Mouse (Mus musculus): ENCODE data around the gene Shcbp1l. TPM values are rescaled to one million over a fixed set of nuclear protein-coding genes. Genes with fewer than 3 reads are reported as not detected.

The Shcbp1l gene
- polyA plus RNA-seq, 1 experiment from 2014 or later = 0.40 TPM

- no peak overlapping the region for H3K4me3 ChIP-seq (ENCODE audit: low read depth, low read length)
- H3K27ac ChIP-seq (ENCODE audit: low read depth, low read length) = no peak overlapping the region
- no peak overlapping the region for H3K4me2 ChIP-seq (replicated peaks; ENCODE audit: low read depth, low read length)
- no peaks in the 10 kb centered on the region for H3K27me3 ChIP-seq (ENCODE audit: control insufficient read depth, insufficient read depth, low read length)
- H3K9me3 ChIP-seq (ENCODE audit: control insufficient read depth, low read length) = no peaks in the 10 kb centered on the region
- H3K9ac ChIP-seq (ENCODE audit: low read depth, low read length) = no peak overlapping the region
- WGBS = 88% methylated on average over 5 of the region's 5 CpGs
- ATAC-seq (ENCODE audit: low FRiP score) (no peak), DNase-seq (ENCODE audit: low spot score) (no peak)
- H3K4me1 ChIP-seq (replicated peaks; ENCODE audit: control insufficient read depth, insufficient read depth, low read length) = no peaks in the 10 kb centered on the region
- no peaks in the 10 kb centered on the region for H3K36me3 ChIP-seq (ENCODE audit: control insufficient read depth, insufficient read depth, low read length)
Measured at GRCm38 (mm10) chr1:153433851-153434589, 9.1 kb downstream of the Shcbp1l start.

- Histone ChIP-seq H3K4me1 (replicated peaks; ENCODE audit: control insufficient read depth, insufficient read depth, low read length) (no peaks in the 10 kb centered on the region), H3K27ac (ENCODE audit: low read depth, low read length) (no peak overlapping the region), H3K9ac (ENCODE audit: low read depth, low read length) (no peak overlapping the region), H3K9me3 (ENCODE audit: control insufficient read depth, low read length) (no peaks in the 10 kb centered on the region), H3K4me3 (ENCODE audit: low read depth, low read length) (no peak overlapping the region), H3K27me3 (ENCODE audit: control insufficient read depth, insufficient read depth, low read length) (no peaks in the 10 kb centered on the region), H3K4me2 (replicated peaks; ENCODE audit: low read depth, low read length) (no peak overlapping the region), H3K36me3 (ENCODE audit: control insufficient read depth, insufficient read depth, low read length) (no peaks in the 10 kb centered on the region)
- ATAC-seq (ENCODE audit: low FRiP score) (no peak), DNase-seq (ENCODE audit: low spot score) (no peak)
- 84% methylated on average over 11 of the region's 11 CpGs for WGBS
Measured at GRCm38 (mm10) chr1:153437536-153437935, 12.6 kb downstream of the Shcbp1l start.

GRCm38 (mm10) chr1:153440752-153441151 lies 15.8 kb downstream of the Shcbp1l start:
- H3K9me3 ChIP-seq (ENCODE audit: control insufficient read depth, low read length) = no peaks in the 10 kb centered on the region
- ATAC-seq (ENCODE audit: low FRiP score) (no peak), DNase-seq (ENCODE audit: low spot score) (no peak)
- H3K9ac ChIP-seq (ENCODE audit: low read depth, low read length) = no peak overlapping the region
- no peaks in the 10 kb centered on the region for H3K4me1 ChIP-seq (replicated peaks; ENCODE audit: control insufficient read depth, insufficient read depth, low read length)
- no peaks in the 10 kb centered on the region for H3K36me3 ChIP-seq (ENCODE audit: control insufficient read depth, insufficient read depth, low read length)
- no peak overlapping the region for H3K27ac ChIP-seq (ENCODE audit: low read depth, low read length)
- 83% methylated on average over 4 of the region's 4 CpGs for WGBS
- H3K4me2 ChIP-seq (replicated peaks; ENCODE audit: low read depth, low read length) = no peak overlapping the region
- H3K4me3 ChIP-seq (ENCODE audit: low read depth, low read length) = no peak overlapping the region
- H3K27me3 ChIP-seq (ENCODE audit: control insufficient read depth, insufficient read depth, low read length) = no peaks in the 10 kb centered on the region

- H3K9me3 ChIP-seq (ENCODE audit: control insufficient read depth, low read length) = no peaks in the 10 kb centered on the region
- no peak overlapping the region for H3K4me2 ChIP-seq (replicated peaks; ENCODE audit: low read depth, low read length)
- DNase-seq (ENCODE audit: low spot score) = no peak
- H3K4me1 ChIP-seq (replicated peaks; ENCODE audit: control insufficient read depth, insufficient read depth, low read length) = no peaks in the 10 kb centered on the region
- no peak overlapping the region for H3K4me3 ChIP-seq (ENCODE audit: low read depth, low read length)
- H3K36me3 ChIP-seq (ENCODE audit: control insufficient read depth, insufficient read depth, low read length) = no peaks in the 10 kb centered on the region
- 89% methylated on average over 3 of the region's 3 CpGs for WGBS
- no peaks in the 10 kb centered on the region for H3K27me3 ChIP-seq (ENCODE audit: control insufficient read depth, insufficient read depth, low read length)
- no peak overlapping the region for H3K9ac ChIP-seq (ENCODE audit: low read depth, low read length)
- ATAC-seq (ENCODE audit: low FRiP score) = no peak
- no peak overlapping the region for H3K27ac ChIP-seq (ENCODE audit: low read depth, low read length)
Measured at GRCm38 (mm10) chr1:153441656-153442055, 16.7 kb downstream of the Shcbp1l start.

GRCm38 (mm10) chr1:153443019-153443418 lies 18.1 kb downstream of the Shcbp1l start:
- no peaks in the 10 kb centered on the region for H3K27me3 ChIP-seq (ENCODE audit: control insufficient read depth, insufficient read depth, low read length)
- no peaks in the 10 kb centered on the region for H3K4me1 ChIP-seq (replicated peaks; ENCODE audit: control insufficient read depth, insufficient read depth, low read length)
- no peak for ATAC-seq (ENCODE audit: low FRiP score)
- no peak overlapping the region for H3K27ac ChIP-seq (ENCODE audit: low read depth, low read length)
- no peak overlapping the region for H3K4me3 ChIP-seq (ENCODE audit: low read depth, low read length)
- DNase-seq (ENCODE audit: low spot score) = no peak
- no peaks in the 10 kb centered on the region for H3K36me3 ChIP-seq (ENCODE audit: control insufficient read depth, insufficient read depth, low read length)
- 92% methylated on average over 1 of the region's 1 CpGs for WGBS
- H3K9ac ChIP-seq (ENCODE audit: low read depth, low read length) = no peak overlapping the region
- no peaks in the 10 kb centered on the region for H3K9me3 ChIP-seq (ENCODE audit: control insufficient read depth, low read length)
- no peak overlapping the region for H3K4me2 ChIP-seq (replicated peaks; ENCODE audit: low read depth, low read length)

GRCm38 (mm10) chr1:153443632-153444031 lies 18.7 kb downstream of the Shcbp1l start:
- Histone ChIP-seq H3K27me3 (ENCODE audit: control insufficient read depth, insufficient read depth, low read length) (no peaks in the 10 kb centered on the region), H3K36me3 (ENCODE audit: control insufficient read depth, insufficient read depth, low read length) (no peaks in the 10 kb centered on the region), H3K4me2 (replicated peaks; ENCODE audit: low read depth, low read length) (no peak overlapping the region), H3K9ac (ENCODE audit: low read depth, low read length) (no peak overlapping the region), H3K4me3 (ENCODE audit: low read depth, low read length) (no peak overlapping the region), H3K4me1 (replicated peaks; ENCODE audit: control insufficient read depth, insufficient read depth, low read length) (no peaks in the 10 kb centered on the region), H3K27ac (ENCODE audit: low read depth, low read length) (no peak overlapping the region), H3K9me3 (ENCODE audit: control insufficient read depth, low read length) (no peaks in the 10 kb centered on the region)
- DNase-seq (ENCODE audit: low spot score) (no peak), ATAC-seq (ENCODE audit: low FRiP score) (no peak)
- 82% methylated on average over 4 of the region's 4 CpGs for WGBS

- H3K36me3 ChIP-seq (ENCODE audit: control insufficient read depth, insufficient read depth, low read length) = no peaks in the 10 kb centered on the region
- H3K4me1 ChIP-seq (replicated peaks; ENCODE audit: control insufficient read depth, insufficient read depth, low read length) = no peaks in the 10 kb centered on the region
- 94% methylated on average over 20 of the region's 20 CpGs for WGBS
- H3K4me2 ChIP-seq (replicated peaks; ENCODE audit: low read depth, low read length) = no peak overlapping the region
- no peak overlapping the region for H3K4me3 ChIP-seq (ENCODE audit: low read depth, low read length)
- no peak overlapping the region for H3K27ac ChIP-seq (ENCODE audit: low read depth, low read length)
- no peak overlapping the region for H3K9ac ChIP-seq (ENCODE audit: low read depth, low read length)
- DNase-seq (ENCODE audit: low spot score) (no peak), ATAC-seq (ENCODE audit: low FRiP score) (no peak)
- no peaks in the 10 kb centered on the region for H3K9me3 ChIP-seq (ENCODE audit: control insufficient read depth, low read length)
- no peaks in the 10 kb centered on the region for H3K27me3 ChIP-seq (ENCODE audit: control insufficient read depth, insufficient read depth, low read length)
Measured at GRCm38 (mm10) chr1:153446120-153446831, 21.3 kb downstream of the Shcbp1l start.

GRCm38 (mm10) chr1:153451237-153452154 lies 26.5 kb downstream of the Shcbp1l start:
- no peak overlapping the region for H3K4me2 ChIP-seq (replicated peaks; ENCODE audit: low read depth, low read length)
- H3K4me1 ChIP-seq (replicated peaks; ENCODE audit: control insufficient read depth, insufficient read depth, low read length) = no peaks in the 10 kb centered on the region
- ATAC-seq (ENCODE audit: low FRiP score) = peak; percentile 58; the same call in 1 of the 2 replicates
- H3K27me3 ChIP-seq (ENCODE audit: control insufficient read depth, insufficient read depth, low read length) = no peaks in the 10 kb centered on the region
- H3K4me3 ChIP-seq (ENCODE audit: low read depth, low read length) = no peak overlapping the region
- no peak overlapping the region for H3K27ac ChIP-seq (ENCODE audit: low read depth, low read length)
- H3K36me3 ChIP-seq (ENCODE audit: control insufficient read depth, insufficient read depth, low read length) = peaks cover 2% of the 10 kb centered on the region
- no peak overlapping the region for H3K9ac ChIP-seq (ENCODE audit: low read depth, low read length)
- WGBS = 76% methylated on average over 10 of the region's 10 CpGs
- H3K9me3 ChIP-seq (ENCODE audit: control insufficient read depth, low read length) = no peaks in the 10 kb centered on the region
- no peak for DNase-seq (ENCODE audit: low spot score)
